Mouse (Mus musculus): Measurements from ENCODE around the gene Col9a3.

- TF ChIP-seq CTCF (IDR thresholded peaks at IDR 0.05; ENCODE audit: borderline replicate concordance, insufficient read depth, low read depth, low read length) (no peak), POLR2A (IDR thresholded peaks at IDR 0.05; ENCODE audit: borderline replicate concordance, insufficient read depth, low read length) (no peak)
Measured at GRCm38 (mm10) chr2:180569028-180569643, 28.5 kb upstream of the Col9a3 start.

Measured in cerebellum, adult 2 months (tissue).